Mouse (Mus musculus) myocyte (in vitro differentiated cells): Measurements from ENCODE around the gene Atp5h.

Source experiments
- CEBPB ChIP-seq: IDR thresholded peaks from 2 replicates; pipeline ENCODE4 v1.6.1; 2011; ENCODE audit warnings: mild to moderate bottlenecking, moderate library complexity; ENCODE audit not compliant: poor library complexity, insufficient read depth, severe bottlenecking
- E2F4 ChIP-seq: IDR thresholded peaks from one replicate; pipeline ENCODE4 v1.6.1; 2011; ENCODE audit warnings: mild to moderate bottlenecking, control low read depth, moderate library complexity; ENCODE audit not compliant: insufficient read depth
- MAX ChIP-seq: IDR thresholded peaks from one replicate; pipeline ENCODE4 v1.6.1; 2011; ENCODE audit warnings: low read depth, mild to moderate bottlenecking, control low read depth
- POLR2A ChIP-seq: IDR thresholded peaks from one replicate; pipeline ENCODE4 v1.6.1; 2011; ENCODE audit warnings: low read depth, mild to moderate bottlenecking, control low read depth, moderate library complexity; ENCODE audit not compliant: insufficient read length
- POLR2AphosphoS2 ChIP-seq: IDR thresholded peaks from one replicate; pipeline ENCODE4 v1.6.1; 2011; ENCODE audit warnings: low read depth, control low read depth; ENCODE audit not compliant: insufficient read length
- SRF ChIP-seq: IDR thresholded peaks from one replicate; pipeline ENCODE4 v1.6.1; 2011; ENCODE audit warnings: low read depth; ENCODE audit not compliant: control insufficient read depth, insufficient read length
- TCF12 ChIP-seq: IDR thresholded peaks from one replicate; pipeline ENCODE4 v1.6.1; 2011; ENCODE audit warnings: mild to moderate bottlenecking, control low read depth; ENCODE audit not compliant: poor library complexity, insufficient read depth, severe bottlenecking

GRCm38 (mm10) chr11:115372737-115373136 is 47.0 kb downstream of the Atp5h start:
- TF ChIP-seq POLR2A: no peak
- no peak for TF ChIP-seq E2F4
- no peak for TF ChIP-seq TCF12
- no peak for TF ChIP-seq MAX
- TF ChIP-seq CEBPB: no peak
- no peak for TF ChIP-seq POLR2AphosphoS2
- TF ChIP-seq SRF: no peak
